1 mouse cellular context compared by ENCODE assay signal in the genomic region with DNA sequence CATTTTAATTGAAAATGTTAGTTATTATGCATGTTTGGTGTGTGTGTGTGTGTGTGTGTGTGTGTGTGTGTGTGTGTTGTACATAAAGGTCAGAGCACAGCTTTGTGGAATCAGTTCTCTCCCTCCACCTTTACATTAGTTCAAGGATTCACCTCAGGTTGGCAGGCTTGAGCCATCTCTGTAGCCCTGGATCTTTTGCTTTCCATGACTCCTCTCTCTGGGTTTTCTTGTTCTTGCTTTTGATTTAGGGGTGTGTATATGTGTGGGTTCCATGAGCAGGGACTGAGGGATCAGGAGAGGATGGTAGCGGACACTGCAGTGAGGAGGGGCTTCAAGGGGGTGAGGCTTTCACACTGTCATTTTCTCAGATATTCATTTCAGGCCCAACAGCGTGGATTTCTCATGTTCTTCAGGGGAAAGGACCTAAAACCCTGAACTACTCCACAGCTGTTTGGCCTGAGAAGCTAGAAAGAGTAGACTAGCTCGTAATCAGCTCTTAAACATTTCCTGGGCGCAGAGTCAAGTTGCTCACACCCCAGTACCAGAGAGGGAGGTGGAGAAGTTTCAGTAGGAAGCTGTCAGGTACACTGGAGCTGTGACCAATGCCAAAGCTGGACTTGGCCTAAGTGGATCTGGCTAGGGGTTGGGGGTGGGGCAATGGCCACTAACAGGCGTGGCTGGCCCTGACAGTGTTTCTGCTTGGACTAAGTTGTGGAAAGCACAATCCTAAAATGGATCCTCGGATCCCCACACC.
TF ChIP-seq lines count a peak whose summit lies in the region.

No protein-coding gene starts in this region.

TF ChIP-seq in CH12.LX, 34 proteins besides CTCF, POLR2A, EP300 and RAD21 (continued from another document):
- TF ChIP-seq JUN (IDR thresholded peaks at IDR 0.05; ENCODE audit: insufficient read depth, low read depth, low read length) (no peak), ZNF384 (IDR thresholded peaks at IDR 0.05; ENCODE audit: low read depth, low read length) (no peak)
